Mouse (Mus musculus) liver, adult (tissue): ENCODE data around the gene Mat2b.

Experiments used
- GATA4 ChIP-seq: IDR thresholded peaks from 2 replicates; pipeline ENCODE4 v1.6.1; 2014; ENCODE audit warnings: mild to moderate bottlenecking, low read length; ENCODE audit not compliant: insufficient replicate concordance

Mat2b gene

DNA sequence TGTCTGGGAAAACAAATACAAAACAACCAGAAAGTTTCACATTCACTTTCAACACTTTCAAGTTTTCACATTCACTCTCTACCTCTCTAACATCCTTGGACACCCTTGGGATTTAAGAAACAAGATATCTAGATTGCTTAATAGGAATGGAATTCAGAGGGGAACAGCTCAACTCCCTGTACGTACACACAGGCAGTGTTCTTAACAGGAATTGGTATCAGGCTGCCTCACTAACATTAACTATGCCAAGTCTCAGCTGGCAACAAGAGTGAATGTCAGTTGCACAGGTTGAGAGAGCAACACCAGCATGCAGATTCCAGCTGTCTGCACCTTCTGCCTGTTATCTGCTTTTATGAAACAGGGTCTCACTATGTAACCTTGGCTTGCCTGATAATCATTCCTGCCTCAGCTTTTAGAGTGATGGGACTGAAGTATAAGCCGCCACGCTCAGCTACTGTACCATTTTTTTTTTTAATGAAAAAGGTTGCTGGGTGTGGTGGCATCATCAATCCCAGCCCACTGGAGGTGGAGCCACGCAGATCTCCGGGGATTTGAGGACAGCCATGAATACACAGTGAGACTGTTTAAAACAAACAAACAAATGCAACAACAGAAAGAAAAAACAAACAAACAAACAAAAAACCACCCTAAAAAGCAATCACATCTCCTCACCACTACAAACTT, 4.4 kb downstream of the Mat2b start:
- no peak for TF ChIP-seq GATA4

DNA sequence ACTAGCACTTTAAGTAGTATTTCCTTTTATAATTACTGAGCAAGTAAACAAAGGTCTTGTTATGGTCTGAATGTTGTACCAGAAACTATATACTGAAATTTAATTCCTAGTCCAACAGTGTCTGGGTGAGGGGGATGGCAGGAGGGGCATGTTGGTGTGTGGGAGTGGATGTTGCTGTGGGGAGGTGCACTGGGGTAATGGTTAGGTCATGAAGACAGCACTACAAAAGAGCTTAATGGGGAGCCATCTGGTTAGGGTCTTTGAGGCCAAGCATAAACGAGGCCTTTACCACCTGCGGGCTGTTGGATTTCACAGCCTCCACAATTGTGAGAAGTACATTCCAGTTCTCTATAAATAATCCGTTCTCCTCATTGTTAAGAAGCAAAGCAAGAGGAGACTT, 11.7 kb downstream of the Mat2b start:
- TF ChIP-seq GATA4 = no peak

DNA sequence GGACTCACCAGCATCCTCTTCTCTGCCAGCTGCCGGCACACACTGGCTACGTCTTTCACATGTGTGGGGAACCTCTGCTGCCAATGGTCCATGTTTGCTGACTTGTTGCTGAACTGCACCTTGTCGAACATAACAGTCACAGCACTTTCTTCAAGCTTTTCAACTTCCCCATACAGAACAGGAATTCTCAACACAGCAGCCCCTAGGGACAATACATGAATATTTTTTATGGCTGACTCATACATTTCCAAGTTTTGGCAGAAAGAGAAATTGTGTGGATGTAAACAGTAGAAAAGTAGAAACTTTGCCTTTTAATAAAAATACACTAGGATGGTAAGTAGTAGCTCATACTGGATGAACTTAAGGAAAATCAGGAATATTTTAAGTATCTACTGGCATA, 12.5 kb downstream of the Mat2b start:
- TF ChIP-seq GATA4 = no peak

DNA sequence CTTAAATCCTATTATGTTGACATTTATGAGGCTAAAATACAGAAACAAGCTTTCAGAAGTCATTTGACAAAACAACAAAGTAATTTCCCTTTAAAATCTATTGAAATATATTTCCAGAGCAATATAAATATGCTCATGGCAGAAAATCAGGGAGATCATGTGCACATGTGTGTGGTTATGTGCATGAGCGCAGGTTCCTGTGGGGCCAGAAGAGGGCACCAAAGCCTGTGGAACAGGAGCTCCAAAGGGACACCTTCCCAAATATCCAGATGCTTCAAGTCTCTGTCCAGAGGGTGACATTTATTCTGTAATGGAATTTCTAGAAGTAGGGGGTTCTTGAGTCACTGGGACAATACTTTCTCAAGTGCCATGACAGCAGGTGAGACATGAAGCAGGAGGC, 17.8 kb downstream of the Mat2b start:
- TF ChIP-seq GATA4 = no peak

DNA sequence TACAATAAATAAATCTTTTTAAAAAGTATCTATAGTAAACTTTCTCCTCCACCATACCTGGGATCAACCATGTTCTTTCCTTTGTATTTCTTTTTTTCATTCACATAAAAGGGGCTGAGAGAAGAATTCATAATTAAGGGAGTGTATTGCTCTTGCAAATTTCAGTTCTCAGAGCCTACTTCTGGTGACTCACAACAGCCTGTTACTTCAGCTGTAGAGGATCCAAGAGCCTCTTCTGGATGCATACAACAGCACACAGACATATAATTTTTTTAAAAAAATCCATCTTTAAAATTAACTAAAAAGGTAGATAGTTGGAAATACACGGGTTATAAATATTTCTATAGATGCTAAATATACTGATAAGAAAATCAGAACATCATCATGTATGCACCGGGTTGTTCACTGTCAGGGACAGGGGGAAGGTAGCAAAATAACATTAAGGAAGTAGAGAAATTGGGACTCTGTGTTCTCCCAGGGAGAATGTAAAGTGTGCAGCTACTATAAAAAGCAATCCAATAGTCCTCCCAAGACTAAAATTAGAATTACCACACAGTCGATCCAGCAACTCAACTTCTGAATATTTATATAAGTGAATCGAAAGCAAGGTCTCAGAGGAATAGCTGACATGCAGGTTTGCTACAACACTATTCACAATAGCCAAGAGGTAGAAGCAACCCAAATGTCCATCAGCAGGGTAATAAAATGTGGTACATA, 19.8 kb downstream of the Mat2b start:
- TF ChIP-seq GATA4 = no peak

DNA sequence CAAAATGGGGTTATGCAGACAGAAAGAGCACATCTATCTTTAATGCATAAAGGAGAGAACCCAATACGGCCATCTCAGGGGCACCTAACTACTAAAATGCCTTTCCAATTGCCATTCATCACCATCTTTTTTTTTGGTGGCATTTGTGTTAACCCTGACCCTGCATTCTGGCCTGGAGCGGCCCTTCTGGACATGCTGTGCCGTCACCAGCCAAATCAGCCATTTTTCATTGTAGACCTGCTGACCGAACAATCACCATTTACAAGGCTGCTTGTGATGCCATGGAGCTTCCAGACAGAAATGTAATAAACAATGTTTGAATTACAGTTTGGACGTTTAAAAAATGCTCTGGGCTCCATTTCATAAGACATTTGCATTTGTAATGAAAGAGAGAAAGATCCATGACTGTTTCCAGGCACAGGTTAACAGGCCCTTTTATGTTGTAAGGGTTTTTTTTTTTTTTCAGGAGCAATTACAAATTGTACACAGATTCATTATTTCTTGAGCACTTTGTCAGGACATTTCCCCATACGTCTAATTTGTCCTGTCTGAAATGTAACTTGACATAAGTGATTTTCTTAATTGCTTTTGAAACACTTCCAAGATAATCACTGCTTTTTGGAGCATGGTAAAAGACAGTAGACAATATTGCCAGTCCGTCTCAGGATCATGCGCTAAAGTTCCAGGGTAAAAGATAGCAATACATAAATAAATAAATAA, 45.1 kb downstream of the Mat2b start:
- TF ChIP-seq GATA4 = no peak

DNA sequence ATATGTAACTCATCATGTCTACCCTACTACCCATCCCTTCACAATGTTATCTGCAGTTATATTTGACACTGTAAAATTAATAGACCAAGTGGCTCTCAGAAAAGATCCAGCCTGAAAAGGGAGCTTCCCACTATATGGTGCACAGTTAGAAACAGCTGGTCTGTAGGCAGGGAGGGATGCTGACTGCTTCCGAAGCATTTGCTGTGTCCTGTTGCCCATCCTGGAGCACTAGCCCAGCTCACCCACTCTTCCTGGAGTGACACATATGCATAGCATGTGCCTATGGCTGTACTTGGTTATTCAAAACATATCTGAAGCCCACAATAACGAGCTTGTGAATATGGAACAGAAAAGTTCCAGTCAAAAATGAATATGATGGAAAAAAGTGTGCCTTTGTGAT, 47.8 kb downstream of the Mat2b start:
- TF ChIP-seq GATA4 = no peak
